Mouse (Mus musculus): ENCODE measurements at regions not wholly inside any gene's neighbourhood (a gene's known extent, or its start where the extent isn't known, plus 50 kb on each side); places are given as distances from the start of the nearest gene placed in this dataset.

- no peak for ATAC-seq (ENCODE audit: low FRiP score)
- Histone ChIP-seq H3K27me3 (no peaks in the 10 kb centered on the region), H3K9ac (no peak overlapping the region), H3K36me3 (replicated peaks) (no peaks in the 10 kb centered on the region), H3K4me3 (replicated peaks) (no peak overlapping the region), H3K27ac (no peak overlapping the region), H3K4me2 (no peak overlapping the region), H3K4me1 (0 out of 2 replicates have a peak, but pooled peaks cover 6% of the 10 kb centered on the region), H3K9me3 (no peaks in the 10 kb centered on the region)
- WGBS = 83% methylated on average over 4 of the region's 4 CpGs
These were observed 69.3 kb upstream of the Rprm start for GRCm38 (mm10) chr2:54154501-54155183.

DNA sequence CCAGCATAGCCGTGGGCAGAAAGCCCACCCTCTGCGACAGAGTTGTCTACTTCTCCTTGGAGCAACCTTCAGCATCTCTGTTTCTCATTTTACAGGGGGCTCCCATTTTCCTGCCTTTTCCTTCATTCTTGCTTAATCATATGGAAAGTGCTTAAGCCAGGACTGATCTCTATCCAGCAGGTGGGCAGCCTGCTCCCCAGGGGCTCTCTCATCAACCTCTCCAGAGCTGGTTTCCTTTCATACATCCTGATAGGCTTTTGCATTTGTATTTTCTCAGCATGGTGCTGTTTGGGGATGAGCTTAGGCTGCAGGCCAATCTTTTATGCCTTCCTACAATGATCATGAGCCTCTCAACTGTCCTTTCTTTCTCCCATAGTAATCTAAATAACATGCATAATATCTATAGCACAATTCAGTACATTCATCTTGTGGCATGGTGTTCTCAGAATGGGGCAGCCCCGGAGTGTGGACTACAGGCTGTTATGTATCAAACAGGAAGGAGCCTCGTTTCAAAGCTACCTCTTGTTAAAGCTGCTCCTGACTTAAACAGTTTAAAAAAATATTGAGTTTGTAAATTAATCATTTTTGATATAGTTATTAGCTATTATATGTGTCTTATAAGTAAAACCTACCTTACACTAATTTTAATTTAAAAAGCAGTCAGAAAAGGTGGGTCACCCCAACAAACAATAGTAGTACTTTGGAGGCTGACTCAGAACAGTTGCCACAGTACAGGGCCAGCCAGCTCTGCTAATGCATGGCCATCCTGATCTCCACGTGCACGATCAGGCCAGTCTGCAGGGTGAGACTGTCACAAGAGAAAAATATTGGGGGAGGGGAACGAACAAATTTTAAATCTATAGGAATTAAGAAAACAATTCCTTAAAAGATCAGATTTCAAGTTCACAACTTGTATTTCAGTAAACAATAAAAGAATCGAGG is 73.6 kb upstream of the Rprm start:
- WGBS = 33% methylated on average over 8 of the region's 8 CpGs
- ATAC-seq (ENCODE audit: low FRiP score) = peak; percentile 44; the same call in 1 of the 2 replicates
- H3K9me3 ChIP-seq = no peaks in the 10 kb centered on the region

GRCm38 (mm10) chr2:54177549-54177948 is 92.2 kb upstream of the Rprm start:
- Histone ChIP-seq H3K4me2 (no peak overlapping the region), H3K27me3 (no peaks in the 10 kb centered on the region), H3K27ac (no peak overlapping the region), H3K9ac (no peak overlapping the region), H3K36me3 (replicated peaks) (no peaks in the 10 kb centered on the region), H3K9me3 (no peaks in the 10 kb centered on the region), H3K4me1 (no peaks in the 10 kb centered on the region), H3K4me3 (replicated peaks) (no peak overlapping the region)
- WGBS = 88% methylated on average over 2 of the region's 2 CpGs
- no peak for ATAC-seq (ENCODE audit: low FRiP score)

More for the DNA sequence above, 73.6 kb upstream of the Rprm start:
- Histone ChIP-seq H3K4me1 (0 out of 2 replicates have a peak, but pooled peaks cover 6% of the 10 kb centered on the region), H3K27ac (no peak overlapping the region), H3K4me3 (replicated peaks) (no peak overlapping the region), H3K27me3 (no peaks in the 10 kb centered on the region), H3K36me3 (replicated peaks) (no peaks in the 10 kb centered on the region), H3K9ac (no peak overlapping the region), H3K4me2 (no peak overlapping the region)

DNA sequence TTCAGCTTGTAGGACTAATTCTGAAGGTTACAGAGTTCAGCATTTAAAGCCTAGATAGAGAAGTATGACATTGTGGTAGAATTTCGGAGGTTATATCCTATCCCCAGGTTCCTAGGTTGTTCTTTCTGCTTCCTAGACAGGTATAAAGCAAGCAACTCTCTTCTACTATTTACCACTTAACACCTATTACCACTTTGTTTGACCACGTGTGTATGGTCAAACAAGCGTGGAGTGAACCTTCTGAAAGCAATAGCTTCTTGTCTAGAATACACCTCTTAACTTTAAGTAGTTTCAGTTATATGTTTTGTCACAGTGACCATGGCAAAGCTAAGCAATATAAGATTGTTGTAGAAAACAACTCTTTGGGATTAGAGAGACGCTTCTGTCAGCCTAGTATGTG is 105.5 kb upstream of the Rprm start:
- WGBS = 88% methylated on average over 4 of the region's 4 CpGs

GRCm38 (mm10) chr2:54198343-54198742 is 113.0 kb upstream of the Rprm start:
- ATAC-seq (ENCODE audit: low FRiP score) = no peak
- no peak overlapping the region for H3K9ac ChIP-seq
- no peak overlapping the region for H3K4me2 ChIP-seq
- no peaks in the 10 kb centered on the region for H3K27me3 ChIP-seq
- H3K36me3 ChIP-seq (replicated peaks) = no peaks in the 10 kb centered on the region
- no peaks in the 10 kb centered on the region for H3K9me3 ChIP-seq
- no peaks in the 10 kb centered on the region for H3K4me1 ChIP-seq
- no peak overlapping the region for H3K27ac ChIP-seq
- no peak overlapping the region for H3K4me3 ChIP-seq (replicated peaks)

More for the DNA sequence above, 105.5 kb upstream of the Rprm start:
- H3K4me1 ChIP-seq = no peaks in the 10 kb centered on the region
- no peak overlapping the region for H3K27ac ChIP-seq
- no peak overlapping the region for H3K4me3 ChIP-seq (replicated peaks)
- no peaks in the 10 kb centered on the region for H3K9me3 ChIP-seq
- H3K9ac ChIP-seq = no peak overlapping the region
- ATAC-seq (ENCODE audit: low FRiP score) = no peak
- H3K27me3 ChIP-seq = no peaks in the 10 kb centered on the region
- H3K4me2 ChIP-seq = no peak overlapping the region
- H3K36me3 ChIP-seq (replicated peaks) = no peaks in the 10 kb centered on the region

DNA sequence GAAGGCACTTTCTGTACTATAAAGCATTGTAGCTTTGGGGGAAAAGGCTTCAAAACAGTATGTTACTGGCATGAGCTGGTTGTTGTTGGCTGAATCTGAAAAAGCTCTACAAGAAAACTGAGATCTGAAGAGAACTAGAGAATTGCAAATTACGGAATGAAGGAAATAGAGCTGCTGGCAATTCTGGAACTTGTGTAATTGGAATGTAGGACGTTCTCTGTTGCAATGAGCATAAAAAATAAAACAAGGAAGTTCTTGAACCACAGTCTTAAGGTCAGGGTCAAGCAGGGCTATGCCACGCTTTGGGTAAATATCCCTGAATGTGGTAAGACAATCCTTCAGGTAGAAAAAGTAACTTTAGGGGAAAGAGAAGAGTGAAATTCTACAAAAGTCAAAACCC is 130.2 kb upstream of the Rprm start:
- Histone ChIP-seq H3K27ac (no peak overlapping the region), H3K9me3 (no peaks in the 10 kb centered on the region), H3K36me3 (replicated peaks) (no peaks in the 10 kb centered on the region), H3K9ac (no peak overlapping the region), H3K4me2 (no peak overlapping the region), H3K4me3 (replicated peaks) (no peak overlapping the region), H3K4me1 (no peaks in the 10 kb centered on the region), H3K27me3 (no peaks in the 10 kb centered on the region)
- no peak for ATAC-seq (ENCODE audit: low FRiP score)
- WGBS = 81% methylated on average over 3 of the region's 3 CpGs

GRCm38 (mm10) chr2:54228613-54229012 is 143.3 kb upstream of the Rprm start:
- Histone ChIP-seq H3K9ac (no peak overlapping the region), H3K36me3 (replicated peaks) (no peaks in the 10 kb centered on the region), H3K9me3 (no peaks in the 10 kb centered on the region), H3K4me1 (no peaks in the 10 kb centered on the region), H3K4me3 (replicated peaks) (no peak overlapping the region), H3K4me2 (no peak overlapping the region), H3K27ac (no peak overlapping the region), H3K27me3 (no peaks in the 10 kb centered on the region)
- ATAC-seq (ENCODE audit: low FRiP score) = no peak

DNA sequence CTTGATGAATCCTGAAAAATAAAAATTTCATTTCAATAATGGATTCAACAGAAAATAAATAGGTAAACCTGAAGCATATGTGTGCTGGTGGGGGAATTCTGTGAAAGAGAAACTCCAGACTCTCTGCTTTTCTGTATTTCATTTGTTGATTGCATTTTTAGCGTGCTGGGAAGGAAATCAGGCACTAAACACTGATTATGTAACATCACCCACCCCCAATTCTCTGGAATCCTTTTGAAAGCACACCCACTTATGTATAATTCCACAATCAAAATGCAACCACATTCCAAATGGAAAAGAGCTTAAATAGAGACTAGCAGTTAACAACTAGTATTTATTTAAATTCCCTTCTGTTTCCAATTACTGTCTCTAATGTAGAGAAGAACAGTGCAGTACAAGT is 143.7 kb upstream of the Rprm start:
- Histone ChIP-seq H3K27me3 (no peaks in the 10 kb centered on the region), H3K27ac (no peak overlapping the region), H3K4me1 (no peaks in the 10 kb centered on the region), H3K4me2 (no peak overlapping the region), H3K4me3 (replicated peaks) (no peak overlapping the region), H3K9me3 (no peaks in the 10 kb centered on the region), H3K36me3 (replicated peaks) (no peaks in the 10 kb centered on the region), H3K9ac (no peak overlapping the region)
- WGBS = 38% methylated on average over 1 of the region's 1 CpGs
- ATAC-seq (ENCODE audit: low FRiP score) = no peak

DNA sequence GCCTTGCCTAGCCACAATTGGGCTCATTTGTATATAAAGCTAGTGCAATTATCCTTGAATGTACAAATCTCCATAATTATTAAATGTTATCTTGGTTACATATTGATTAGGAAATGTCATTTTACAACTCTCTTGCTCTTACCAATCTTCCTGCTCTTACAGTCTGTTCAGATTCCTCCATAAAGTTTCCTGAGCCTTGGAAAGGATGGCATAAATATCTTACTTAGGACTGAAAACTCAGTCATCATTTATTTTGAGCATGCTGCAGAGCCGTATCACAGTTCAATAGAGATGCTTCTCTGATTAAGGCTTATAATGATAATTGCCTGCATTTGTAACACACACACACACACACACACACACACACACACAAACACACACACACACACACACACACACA is 151.4 kb upstream of the Rprm start:
- no peaks in the 10 kb centered on the region for H3K27me3 ChIP-seq
- no peaks in the 10 kb centered on the region for H3K4me1 ChIP-seq

DNA sequence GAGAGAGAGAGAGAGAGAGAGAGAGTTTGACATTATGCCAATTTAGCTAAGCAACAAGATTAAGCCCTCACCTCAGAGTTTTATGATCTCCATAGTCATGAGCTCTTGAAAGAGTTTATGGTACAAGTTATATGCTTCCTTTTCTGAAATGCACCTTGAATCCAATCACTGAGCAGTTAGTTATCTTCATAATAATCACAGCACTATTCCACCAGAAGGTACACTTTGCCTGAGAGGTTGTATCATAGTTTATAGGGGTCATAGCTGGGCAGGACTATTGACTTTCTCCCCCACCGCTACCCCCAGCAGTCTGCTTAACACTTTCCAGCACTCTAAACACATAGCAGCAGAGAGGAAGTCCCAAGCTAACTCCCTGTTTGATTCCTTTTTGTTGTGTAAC is 151.8 kb upstream of the Rprm start:
- WGBS = 78% methylated on average over 1 of the region's 1 CpGs
- no peaks in the 10 kb centered on the region for H3K36me3 ChIP-seq (replicated peaks)
- no peak for ATAC-seq (ENCODE audit: low FRiP score)

More for the DNA sequence above, 151.4 kb upstream of the Rprm start:
- 94% methylated on average over 1 of the region's 1 CpGs for WGBS
- Histone ChIP-seq H3K4me3 (replicated peaks) (no peak overlapping the region), H3K9me3 (no peaks in the 10 kb centered on the region), H3K27ac (no peak overlapping the region), H3K4me2 (no peak overlapping the region), H3K9ac (no peak overlapping the region), H3K36me3 (replicated peaks) (no peaks in the 10 kb centered on the region)
- no peak for ATAC-seq (ENCODE audit: low FRiP score)

GRCm38 (mm10) chr2:54264773-54265452 is 171.2 kb upstream of the Galnt13 start:
- H3K9ac ChIP-seq = no peak overlapping the region
- peaks cover 4% of the 10 kb centered on the region for H3K9me3 ChIP-seq
- H3K4me1 ChIP-seq = peaks cover 5% of the 10 kb centered on the region
- H3K4me3 ChIP-seq (replicated peaks) = no peak overlapping the region
- H3K27me3 ChIP-seq = no peaks in the 10 kb centered on the region
- H3K27ac ChIP-seq = no peak overlapping the region
- peak; percentile 97 for ATAC-seq (ENCODE audit: low FRiP score)
- H3K36me3 ChIP-seq (replicated peaks) = no peaks in the 10 kb centered on the region
- no peak overlapping the region for H3K4me2 ChIP-seq
- 10% methylated on average over 4 of the region's 4 CpGs for WGBS

More for the DNA sequence above, 151.8 kb upstream of the Rprm start:
- no peak overlapping the region for H3K27ac ChIP-seq
- H3K4me3 ChIP-seq (replicated peaks) = no peak overlapping the region
- H3K4me1 ChIP-seq = no peaks in the 10 kb centered on the region
- H3K4me2 ChIP-seq = no peak overlapping the region
- no peaks in the 10 kb centered on the region for H3K9me3 ChIP-seq
- no peak overlapping the region for H3K9ac ChIP-seq
- H3K27me3 ChIP-seq = no peaks in the 10 kb centered on the region

- ATAC-seq (ENCODE audit: low FRiP score) = peak; percentile 34
- no peak overlapping the region for H3K4me3 ChIP-seq (replicated peaks)
- H3K4me2 ChIP-seq = no peak overlapping the region
- H3K9ac ChIP-seq = no peak overlapping the region
- H3K27ac ChIP-seq = no peak overlapping the region
- H3K4me1 ChIP-seq = peaks cover 5% of the 10 kb centered on the region
- no peaks in the 10 kb centered on the region for H3K36me3 ChIP-seq (replicated peaks)
- 54% methylated on average over 5 of the region's 5 CpGs for WGBS
- H3K27me3 ChIP-seq = no peaks in the 10 kb centered on the region
- peaks cover 4% of the 10 kb centered on the region for H3K9me3 ChIP-seq
These were observed 170.7 kb upstream of the Galnt13 start for GRCm38 (mm10) chr2:54265453-54265823.
